Mouse (Mus musculus) olfactory bulb, adult 2 months (tissue): ENCODE data around the gene Gmpr. TPM values are rescaled to one million over a fixed set of nuclear protein-coding genes. Genes with fewer than 3 reads are reported as not detected.
A peak's percentile ranks its signal among the peaks of the same experiment; 100 is the strongest.

ENCODE experiments used
- H3K27ac ChIP-seq: fragments of 200-500 bp; 2 replicates; pipeline ENCODE4 v1.5.1; 2012; ENCODE audit warnings: low read depth, low read length; ENCODE audit not compliant: insufficient read depth
- H3K4me1 ChIP-seq: fragments of 200-500 bp; 2 replicates; pipeline ENCODE4 v1.6.1; 2012; ENCODE audit warnings: low read length; ENCODE audit not compliant: control insufficient read depth, insufficient read depth
- H3K4me3 ChIP-seq: fragments of 200-500 bp; 2 replicates; pipeline ENCODE4 v1.5.1; 2012; ENCODE audit warnings: mild to moderate bottlenecking, low read depth, low read length, moderate library complexity; ENCODE audit not compliant: insufficient read depth
- CTCF ChIP-seq: fragments of 200-500 bp; IDR thresholded peaks from 2 replicates; pipeline ENCODE4 v1.5.1; 2012; ENCODE audit warnings: low read depth, mild to moderate bottlenecking, low read length, moderate library complexity; ENCODE audit not compliant: insufficient read depth
- POLR2A ChIP-seq: fragments of 200-500 bp; IDR thresholded peaks from 2 replicates; pipeline ENCODE4 v1.6.1; 2012; ENCODE audit warnings: mild to moderate bottlenecking, low read depth, low read length, moderate library complexity; ENCODE audit not compliant: insufficient read depth
- WGBS: fragments of 180-500 bp; shearing (Covaris S2); methylation state at CpG from one replicate; pipeline ENCODE4 v1.1.7; 2018; 5-methylcytosine and 5-hydroxymethylcytosine counted together
- polyA plus RNA-seq: library from polyadenylated mRNA; stranded (reverse); fragments of >200 nt; gene quantifications from 2 replicates; pipeline ENCODE4 v1.2.4, GENCODE M21; 2012; ENCODE audit warnings: low replicate concordance; ENCODE audit not compliant: missing spikeins, insufficient read depth, insufficient read length

The Gmpr gene
- not detected in 2 replicates for polyA plus RNA-seq

- Histone ChIP-seq H3K27ac (peak within 1 kb of the TSS; percentile 29), H3K4me1 (peaks cover 13% of the 10 kb centered on the region), H3K4me3 (peak within 1 kb of the TSS; percentile 64)
- 1% methylated on average over 62 of the region's 63 CpGs for WGBS
- peak; percentile 58; the same call in 1 of the 2 replicates for TF ChIP-seq POLR2A
- no peak for TF ChIP-seq CTCF
Measured at GRCm38 (mm10) chr13:45507274-45508229, at the start of gene Gmpr. Gmpr (plus strand) TSS chr13:45507444.

DNA sequence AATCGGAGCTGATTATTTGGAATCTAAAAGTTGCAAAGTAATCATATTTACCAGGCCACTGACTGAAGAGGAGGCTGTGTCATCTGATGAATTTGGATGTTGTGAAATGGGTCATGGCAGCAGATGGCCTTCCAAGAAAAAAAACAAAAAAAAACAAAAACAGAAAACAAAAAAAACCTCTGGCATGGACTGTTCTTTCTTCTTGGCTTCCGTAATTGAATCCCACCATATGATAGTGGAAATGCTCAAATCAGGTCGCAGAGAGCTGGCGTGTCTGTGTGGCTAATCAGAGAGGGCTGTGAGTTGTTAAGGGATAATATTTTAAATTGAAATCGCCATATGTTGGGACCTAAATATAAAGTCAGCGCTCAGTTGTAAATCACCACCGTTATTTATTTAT is 49.8 kb upstream of the Gmpr start:
- Histone ChIP-seq H3K4me3 (no peak overlapping the region), H3K27ac (no peak overlapping the region), H3K4me1 (peaks cover 4% of the 10 kb centered on the region)
- 87% methylated on average over 7 of the region's 7 CpGs for WGBS
- TF ChIP-seq POLR2A (no peak), CTCF (no peak)

DNA sequence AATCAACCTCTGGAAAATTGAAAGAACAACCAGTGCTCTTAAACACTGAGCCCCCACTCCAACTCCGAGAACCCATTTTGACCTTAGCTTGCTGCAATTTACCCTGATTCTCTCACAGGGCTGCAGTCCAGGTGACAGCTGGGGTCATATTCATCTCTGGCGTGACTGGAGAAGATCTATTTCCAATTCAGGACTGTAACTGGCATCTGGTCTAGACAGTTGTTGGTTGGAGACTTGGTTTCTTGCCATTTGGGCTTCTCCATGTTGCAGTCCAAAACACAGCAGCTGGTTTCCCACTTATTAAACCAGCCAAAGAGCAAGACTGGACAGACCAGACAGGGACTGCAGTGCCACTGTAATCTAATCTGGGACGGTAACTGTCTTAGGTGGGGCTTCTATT is 47.1 kb upstream of the Gmpr start:
- H3K4me1 ChIP-seq, result peaks cover 4% of the 10 kb centered on the region
- TF ChIP-seq CTCF (no peak), POLR2A (no peak)
- H3K4me3 ChIP-seq, result no peak overlapping the region
- H3K27ac ChIP-seq, result no peak overlapping the region
- 88% methylated on average over 3 of the region's 3 CpGs for WGBS

- TF ChIP-seq CTCF (no peak), POLR2A (no peak)
Measured at GRCm38 (mm10) chr13:45461370-45461958, 45.8 kb upstream of the Gmpr start.

DNA sequence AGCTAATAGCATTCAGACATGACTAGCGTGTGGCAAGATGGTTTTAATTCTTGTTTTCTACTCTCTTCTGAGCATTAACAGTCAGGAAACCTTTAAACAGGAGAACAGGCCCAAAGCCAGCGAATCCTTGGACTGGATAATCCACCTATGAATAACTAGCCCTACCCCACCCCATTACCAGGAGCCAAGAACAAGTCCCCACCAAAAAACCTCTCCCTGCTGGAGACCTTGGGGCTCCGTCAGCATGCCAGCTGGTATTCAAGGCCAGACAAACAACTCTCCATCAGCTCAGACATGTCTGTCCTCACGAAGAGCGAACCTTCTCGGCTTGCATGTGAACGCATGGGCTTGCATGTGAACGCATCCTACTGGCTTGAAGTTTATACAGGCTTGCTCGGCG is 41.6 kb upstream of the Gmpr start:
- WGBS, result 55% methylated on average over 10 of the region's 10 CpGs
- no peak overlapping the region for H3K27ac ChIP-seq
- no peak for TF ChIP-seq CTCF
- no peak for TF ChIP-seq POLR2A

More at GRCm38 (mm10) chr13:45461370-45461958, 45.8 kb upstream of the Gmpr start:
- peaks cover 6% of the 10 kb centered on the region; the same call in 1 of the 2 replicates for H3K4me1 ChIP-seq
- WGBS, result 87% methylated on average over 14 of the region's 14 CpGs
- H3K4me3 ChIP-seq, result no peak overlapping the region
- H3K27ac ChIP-seq, result no peak overlapping the region

DNA sequence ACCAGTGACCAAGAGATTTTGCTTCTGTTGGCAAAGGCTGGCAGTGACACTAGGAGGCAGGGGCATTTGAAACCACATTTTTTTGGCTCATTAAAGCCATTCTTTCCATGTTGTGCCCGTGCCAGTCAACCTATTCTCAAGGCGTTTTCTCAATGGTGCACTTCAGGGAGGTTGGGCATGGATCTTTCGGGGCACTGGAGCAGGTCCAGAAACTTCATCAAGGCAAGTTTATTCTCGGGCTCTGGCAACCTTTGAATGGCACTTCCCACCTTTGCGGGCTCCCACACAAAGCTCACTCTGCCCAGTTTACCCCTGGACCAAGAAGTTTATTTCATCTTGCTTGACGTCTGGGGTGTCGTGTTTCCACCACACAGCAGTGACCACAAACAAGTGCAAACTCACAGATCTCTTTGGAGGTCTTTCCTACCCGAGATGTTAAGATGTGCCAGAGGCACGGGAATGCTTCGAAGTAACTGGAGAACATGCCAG is 41.2 kb upstream of the Gmpr start:
- TF ChIP-seq CTCF, result no peak
- TF ChIP-seq POLR2A, result no peak
- no peak overlapping the region for H3K27ac ChIP-seq
- 24% methylated on average over 10 of the region's 10 CpGs for WGBS
- peaks cover 9% of the 10 kb centered on the region; the same call in 1 of the 2 replicates for H3K4me1 ChIP-seq
- H3K4me3 ChIP-seq, result no peak overlapping the region

More for the DNA sequence above, 41.6 kb upstream of the Gmpr start:
- H3K4me1 ChIP-seq, result peaks cover 9% of the 10 kb centered on the region; the same call in 1 of the 2 replicates
- H3K4me3 ChIP-seq, result no peak overlapping the region

- TF ChIP-seq POLR2A (no peak), CTCF (no peak)
- 94% methylated on average over 5 of the region's 5 CpGs for WGBS
- peaks cover 9% of the 10 kb centered on the region; the same call in 1 of the 2 replicates for H3K4me1 ChIP-seq
- no peak overlapping the region for H3K27ac ChIP-seq
- no peak overlapping the region for H3K4me3 ChIP-seq
Measured at GRCm38 (mm10) chr13:45468751-45469150, 38.5 kb upstream of the Gmpr start.

GRCm38 (mm10) chr13:45469481-45470301 is 37.6 kb upstream of the Gmpr start:
- no peak overlapping the region for H3K4me3 ChIP-seq
- WGBS, result 53% methylated on average over 19 of the region's 19 CpGs
- TF ChIP-seq POLR2A, result no peak
- no peak for TF ChIP-seq CTCF
- no peak overlapping the region for H3K27ac ChIP-seq
- peaks cover 9% of the 10 kb centered on the region; the same call in 1 of the 2 replicates for H3K4me1 ChIP-seq
